Mouse (Mus musculus) layer of hippocampus, postnatal 10 days (tissue): ENCODE results near the gene Gm11037. TPM values are rescaled to one million over a fixed set of nuclear protein-coding genes. Genes with fewer than 3 reads are reported as not detected.
"Not testable (repeated sequence)": the region's sequence is repeated elsewhere in the genome, so short reads cannot be mapped to it uniquely, and the experiment has no call there.

Experiments used
- DNase-seq, 2 experiments: peaks; one replicate each; pipeline ENCODE4 v3.0.0; 2021; ENCODE audit warnings: low spot score in 2 of 2
- long read RNA-seq: library from polyadenylated mRNA; stranded (forward); transcript quantifications from one replicate; pipeline ENCODE4 v2.0.0, GENCODE M21; 2023
- total RNA-seq, 2 experiments: library from RNA; stranded (reverse); gene quantifications; 2 replicates each; pipeline ENCODE4 v1.2.3; 2021

Gm11037 gene
- not detected for total RNA-seq
- long read RNA-seq: 0 reads

- DNase-seq: peak in 1 of 2 experiments; percentile 0
Measured at GRCm38 (mm10) chr2:131132930-131133547, at the start of gene Gm11037. Gene Gm11037 (plus strand): TSS chr2:131133497.

- no peak for DNase-seq
Measured at GRCm38 (mm10) chr2:131084206-131084605, 49.1 kb upstream of the Gm11037 start.

GRCm38 (mm10) chr2:131086667-131087390 lies 46.5 kb upstream of the Gm11037 start, which contains the start of gene Siglec1:
Gene Siglec1 (minus strand): TSS chr2:131086765.
- DNase-seq: no peak

DNA sequence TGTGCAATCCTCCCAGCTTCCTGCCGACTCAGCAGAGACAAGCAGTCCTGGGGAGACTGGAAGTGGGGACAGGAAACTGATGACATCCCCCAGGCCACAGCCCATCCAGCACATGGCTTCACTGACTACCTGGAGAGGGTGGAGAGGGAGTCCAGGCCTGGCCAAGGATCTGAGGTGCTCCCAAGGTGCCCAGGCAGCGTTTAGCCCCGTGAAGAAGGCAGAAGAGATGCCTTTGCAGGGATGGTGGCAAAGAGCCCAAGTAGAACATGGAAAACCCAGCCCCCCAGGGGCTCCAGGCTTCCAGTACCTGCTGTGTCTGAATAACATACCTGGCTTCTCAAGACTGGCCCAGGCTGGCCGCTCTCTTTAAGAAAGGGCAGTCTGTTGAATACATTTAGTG lies 44.7 kb upstream of the Gm11037 start:
- no peak for DNase-seq

DNA sequence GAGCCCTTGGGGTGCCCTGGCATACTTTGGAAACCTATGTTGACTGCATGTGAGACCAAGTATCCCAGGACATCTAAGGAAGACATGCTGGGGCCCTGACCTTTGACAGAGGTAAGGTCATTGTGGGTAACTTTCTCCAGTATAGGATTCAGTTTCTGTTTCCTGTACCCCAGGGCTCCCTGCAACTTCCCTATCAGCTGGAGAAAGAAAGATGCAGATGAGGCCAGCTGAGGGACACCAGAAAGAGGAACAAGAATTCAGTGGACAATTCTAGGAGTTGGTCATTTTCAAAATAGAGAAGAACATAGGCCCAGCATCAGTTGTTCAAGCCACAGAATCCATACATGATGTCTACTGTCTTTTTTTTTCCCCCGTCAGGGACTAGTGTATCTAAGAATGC lies 43.7 kb upstream of the Gm11037 start:
- DNase-seq: no peak

DNA sequence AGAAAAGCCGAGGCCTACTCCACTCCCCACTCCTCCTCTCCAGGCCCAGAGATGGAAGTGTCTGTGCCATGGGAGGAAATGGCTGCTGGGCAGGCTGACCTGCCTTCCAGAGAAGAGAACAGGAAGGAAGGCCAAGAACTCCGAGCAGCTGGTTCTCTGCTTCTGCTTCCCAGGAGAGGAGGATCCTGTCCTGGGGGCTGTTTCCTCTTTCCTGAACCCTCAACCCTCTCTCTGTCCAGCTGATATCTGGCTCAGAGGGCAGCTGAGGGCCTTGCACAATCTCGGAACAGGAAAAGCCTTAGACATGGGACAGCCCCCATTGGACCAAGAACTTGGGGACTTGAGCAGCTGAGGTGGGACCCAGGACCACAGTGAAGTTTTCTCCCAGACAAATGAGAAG lies 42.4 kb upstream of the Gm11037 start:
- no peak for DNase-seq

DNA sequence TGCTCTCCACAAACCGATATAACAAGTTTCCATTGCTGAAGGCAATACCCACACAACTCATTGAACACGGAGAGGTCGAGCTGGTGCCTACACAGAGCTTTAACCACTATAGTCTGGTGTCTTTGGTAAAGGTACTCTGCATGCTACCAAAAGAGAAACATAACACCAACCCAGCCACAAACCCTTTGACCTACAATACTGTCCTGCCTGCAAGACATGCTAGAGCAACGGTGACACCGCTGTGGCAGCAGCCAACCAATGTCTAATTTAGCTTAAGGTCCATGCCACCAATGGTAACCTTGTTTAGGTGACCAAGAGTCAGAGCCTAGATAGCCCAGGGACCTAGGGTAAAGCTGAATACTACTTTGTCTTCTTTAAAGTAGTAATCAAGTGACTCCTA lies 39.7 kb upstream of the Gm11037 start:
- no peak for DNase-seq

GRCm38 (mm10) chr2:131094823-131095222 lies 38.5 kb upstream of the Gm11037 start:
- peak; percentile 84 to 86 for DNase-seq

DNA sequence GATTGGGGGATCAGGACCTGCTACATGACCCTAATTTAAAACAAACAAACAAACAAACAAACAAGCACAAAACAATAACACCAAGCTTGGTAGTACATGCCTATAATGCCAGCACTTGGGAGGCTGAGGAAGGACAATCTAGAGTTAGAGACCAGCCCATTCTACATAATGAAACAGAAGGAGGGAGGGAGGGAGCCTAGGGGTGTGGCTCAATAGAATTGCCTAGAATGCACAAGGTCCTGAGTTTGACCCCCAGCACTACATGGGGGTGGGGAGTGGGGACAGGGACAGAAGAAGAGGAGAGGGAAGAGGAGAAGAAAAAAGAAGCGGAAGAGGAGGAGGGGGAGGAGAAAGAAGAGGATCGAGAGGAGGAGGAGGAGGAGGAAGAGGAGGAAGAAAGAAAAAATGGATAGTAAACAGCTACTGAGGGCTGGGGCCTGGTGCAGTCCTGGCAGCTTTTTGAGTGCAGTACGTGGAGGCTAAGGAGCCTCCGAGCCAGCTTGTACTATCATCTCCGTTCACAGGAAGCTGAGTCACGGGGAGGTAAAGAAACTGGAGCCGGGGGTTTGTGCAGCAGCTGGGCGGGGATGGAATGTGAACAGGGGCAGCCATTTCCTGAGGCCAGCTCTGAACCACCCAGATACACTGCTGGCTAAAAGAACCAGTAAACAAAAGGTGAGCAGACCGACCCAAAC lies 37.0 kb upstream of the Gm11037 start:
- no peak for DNase-seq

GRCm38 (mm10) chr2:131097087-131097486 lies 36.2 kb upstream of the Gm11037 start:
- no peak for DNase-seq

DNA sequence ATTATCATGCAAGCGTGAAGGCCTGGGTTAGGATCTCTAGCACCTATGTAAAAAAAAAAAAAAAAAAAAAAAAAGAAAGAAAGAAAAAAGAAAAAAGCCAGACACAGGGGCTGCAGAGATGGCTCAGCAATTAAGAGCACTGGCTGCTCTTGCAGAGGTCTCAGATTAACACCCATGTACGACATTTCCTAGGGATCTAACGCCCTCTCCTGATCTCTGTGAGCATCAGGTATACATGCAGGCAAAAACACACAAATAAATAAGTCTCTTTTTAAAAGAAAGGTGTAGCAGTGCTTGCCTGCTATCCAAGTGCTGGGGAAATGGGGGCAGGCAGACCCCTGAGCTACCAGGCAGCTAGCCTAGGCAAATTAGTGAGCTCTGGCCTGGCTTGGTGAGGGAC lies 31.8 kb upstream of the Gm11037 start:
- no peak for DNase-seq

GRCm38 (mm10) chr2:131104021-131104420 lies 29.3 kb upstream of the Gm11037 start:
- DNase-seq: peak in 1 of 2 experiments; percentile 1

DNA sequence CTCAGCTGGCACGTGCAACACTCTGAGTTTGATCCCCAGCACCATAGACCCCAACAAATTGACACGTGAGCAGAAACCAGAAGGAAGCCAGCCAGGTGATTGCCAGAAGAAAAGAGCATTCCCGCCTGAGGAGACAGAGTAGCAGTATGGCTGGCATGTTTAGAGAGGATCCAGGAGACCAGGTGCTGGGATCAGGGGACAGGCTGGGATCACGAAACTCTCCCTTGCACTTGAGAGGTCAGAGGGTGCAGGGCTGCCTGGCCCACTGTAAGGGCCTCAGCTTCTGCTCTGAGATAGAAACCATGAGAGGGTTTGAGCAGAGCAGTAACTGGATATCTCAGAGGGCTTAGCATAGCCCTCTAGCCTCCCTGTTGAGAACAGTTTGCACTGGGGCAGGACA lies 28.2 kb upstream of the Gm11037 start:
- DNase-seq: not testable (repeated sequence)

DNA sequence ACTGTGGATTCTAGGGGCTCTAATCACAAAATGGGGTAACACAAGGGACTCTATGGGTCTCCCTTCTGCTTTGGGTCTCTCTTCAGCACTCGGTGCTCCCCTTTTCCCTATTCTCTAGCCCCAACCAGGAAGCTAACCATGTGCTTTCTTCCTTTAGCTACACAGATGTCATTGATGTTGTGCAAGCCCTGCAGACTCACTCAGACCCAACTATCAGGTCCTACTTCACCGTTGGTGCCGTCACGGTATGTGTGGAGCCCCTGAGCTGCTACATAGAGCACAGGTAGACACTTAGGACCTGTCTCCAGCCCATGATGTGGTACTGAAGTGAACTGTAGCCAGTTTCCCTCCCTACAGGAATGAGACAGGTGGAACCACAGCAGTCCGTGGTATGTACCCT lies 27.3 kb upstream of the Gm11037 start:
- no peak for DNase-seq

- DNase-seq: no peak
Measured at GRCm38 (mm10) chr2:131118968-131119574, 14.2 kb upstream of the Gm11037 start.

- no peak for DNase-seq
Measured at GRCm38 (mm10) chr2:131124166-131124565, 9.1 kb upstream of the Gm11037 start.

DNA sequence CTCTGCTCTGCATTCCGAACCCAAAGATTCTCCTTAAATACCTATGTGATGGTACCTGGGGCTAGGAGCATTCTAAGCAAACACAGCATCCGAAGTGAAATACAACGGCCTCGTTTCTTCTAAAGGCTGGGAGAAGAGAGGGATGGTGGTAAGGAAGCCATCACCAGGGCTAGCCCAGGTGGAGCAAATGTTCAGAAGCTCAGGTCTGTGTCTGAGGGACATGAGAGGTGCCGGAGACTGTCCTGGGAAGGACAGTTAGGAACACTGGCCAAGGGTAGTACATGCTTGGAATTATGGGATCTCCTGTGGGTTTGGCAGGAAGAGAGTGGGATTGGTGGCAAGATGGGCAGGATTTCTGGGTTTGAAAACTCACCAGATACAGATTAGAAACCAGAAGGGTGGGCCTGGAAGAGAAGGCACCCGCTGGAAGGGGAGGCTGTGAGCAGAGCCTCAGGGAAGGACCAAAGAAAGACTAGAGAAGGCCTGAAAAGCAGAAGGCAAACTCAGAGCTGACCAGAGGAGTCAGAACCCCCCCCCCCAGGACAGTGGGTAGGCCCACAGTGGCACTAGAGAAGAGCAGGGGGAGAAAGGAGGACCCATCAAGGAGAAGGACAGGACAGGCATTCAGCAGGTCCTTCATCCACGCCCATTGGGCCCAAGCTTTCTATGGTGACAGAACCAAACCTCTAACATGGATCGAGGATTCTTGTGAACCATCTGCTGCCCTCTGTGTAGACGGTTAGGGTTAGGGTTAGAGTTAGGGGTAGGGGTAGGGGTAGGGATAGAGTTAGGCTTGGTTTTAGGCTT lies 7.9 kb upstream of the Gm11037 start:
- peak in 1 of 2 experiments; percentile 4 for DNase-seq

- DNase-seq: peak in 1 of 2 experiments; percentile 4
Measured at GRCm38 (mm10) chr2:131125964-131126815, 7.1 kb upstream of the Gm11037 start.

DNA sequence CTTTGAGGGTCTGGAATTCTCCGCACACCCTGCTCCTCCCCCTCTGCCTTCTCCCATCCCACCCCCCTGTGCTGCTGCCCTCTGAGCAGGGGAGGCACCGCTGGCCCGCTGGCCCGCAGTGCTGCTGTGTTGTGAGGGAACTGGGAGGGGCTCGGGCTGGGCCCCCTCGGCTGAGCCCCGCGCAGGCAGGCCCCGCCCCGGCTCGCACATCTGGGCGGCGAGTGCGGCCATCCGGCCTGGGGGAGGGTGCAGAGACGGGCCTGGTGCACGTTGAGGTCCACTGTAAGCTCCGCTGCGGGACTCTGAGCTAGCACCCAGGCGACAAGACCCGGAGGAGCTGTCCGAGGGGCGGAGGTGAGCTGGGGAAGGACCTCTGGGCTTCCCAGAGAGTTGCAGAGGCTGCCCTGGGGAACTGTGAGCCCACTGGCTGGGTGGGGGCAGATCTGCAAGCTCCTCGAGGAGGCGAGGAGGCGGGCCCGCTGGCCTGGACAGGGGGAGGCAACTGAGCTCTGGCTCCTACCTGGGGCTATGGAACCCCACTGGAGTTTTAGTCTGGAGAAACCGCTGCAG lies 6.1 kb upstream of the Gm11037 start, which contains the start of gene Hspa12b:
Gene Hspa12b (plus strand): TSS at position 120 of the 570 bp plus-strand sequence.
- DNase-seq: peak in 1 of 2 experiments; percentile 14
